Mouse (Mus musculus) MEL (cell line): Measurements from ENCODE around the gene Chfr. TPM values are rescaled to one million over a fixed set of nuclear protein-coding genes. Genes with fewer than 3 reads are reported as not detected.

Experiments
- DNase-seq: peaks from one replicate; pipeline ENCODE4 v3.0.0; 2011; ENCODE audit warnings: low read depth, low spot score
- H3K27ac ChIP-seq: 2 replicates; pipeline ENCODE4 v1.5.1; 2012; ENCODE audit warnings: low read depth, mild to moderate bottlenecking, control low read depth, low read length, moderate library complexity; ENCODE audit not compliant: control insufficient read depth
- H3K27me3 ChIP-seq, 2 experiments: fragments of 150-350 bp in 1 of 2; sonication (generic) in 1 of 2; 2 replicates each; pipeline ENCODE4 v1.6.1; 2012; ENCODE audit warnings: low read length in 2 of 2, mild to moderate bottlenecking in 2 of 2, improper control_type of control experiment in 1 of 2, moderate library complexity in 1 of 2; ENCODE audit not compliant: insufficient read depth in 2 of 2, control insufficient read depth in 1 of 2
- H3K36me3 ChIP-seq, 2 experiments: 2 replicates each; pipeline ENCODE4 v1.6.1; 2012 to 2014; ENCODE audit warnings: low read length in 2 of 2, improper control_type of control experiment in 1 of 2, inconsistent platforms in 1 of 2, mild to moderate bottlenecking in 1 of 2; ENCODE audit not compliant: insufficient read depth in 2 of 2, control insufficient read depth in 1 of 2
- H3K4me1 ChIP-seq, 2 experiments: fragments of 150-350 bp in 1 of 2; sonication (generic) in 1 of 2; 2 replicates each; pipeline ENCODE4 v1.6.1; 2012; ENCODE audit warnings: low read length in 2 of 2, improper control_type of control experiment in 1 of 2, mild to moderate bottlenecking in 1 of 2; ENCODE audit not compliant: insufficient read depth in 2 of 2, control insufficient read depth in 1 of 2
- H3K4me3 ChIP-seq, 2 experiments: fragments of 150-350 bp in 1 of 2; sonication (generic) in 1 of 2; 2 replicates each; pipeline ENCODE4 v1.5.1; 2012; ENCODE audit warnings: low read depth in 2 of 2, low read length in 2 of 2, mild to moderate bottlenecking in 2 of 2, moderate library complexity in 2 of 2, control low read depth in 1 of 2, improper control_type of control experiment in 1 of 2; ENCODE audit not compliant: control insufficient read depth in 1 of 2, insufficient read depth in 1 of 2
- H3K79me2 ChIP-seq: 2 replicates; pipeline ENCODE4 v1.6.1; 2012; ENCODE audit warnings: mild to moderate bottlenecking, low read length, moderate library complexity; ENCODE audit not compliant: control insufficient read depth, poor library complexity, insufficient read depth
- H3K9ac ChIP-seq: 2 replicates; pipeline ENCODE4 v1.6.1; 2012; ENCODE audit warnings: low read depth, mild to moderate bottlenecking, control low read depth, low read length, moderate library complexity; ENCODE audit not compliant: control insufficient read depth, poor library complexity, severe bottlenecking
- H3K9me3 ChIP-seq: fragments of 150-350 bp; sonication (generic); replicated peaks from 2 replicates; pipeline ENCODE4 v1.6.1; 2012; ENCODE audit warnings: mild to moderate bottlenecking, low read length, improper control_type of control experiment, moderate library complexity; ENCODE audit not compliant: insufficient read depth
- CHD1 ChIP-seq: IDR thresholded peaks from 2 replicates; pipeline ENCODE4 v1.6.1; 2012; ENCODE audit warnings: low read depth, mild to moderate bottlenecking, inconsistent platforms, low read length, improper control_type of control experiment
- CHD2 ChIP-seq: IDR thresholded peaks from 2 replicates; pipeline ENCODE4 v1.6.1; 2011; ENCODE audit warnings: low read length, improper control_type of control experiment
- CTCF ChIP-seq, 3 experiments: IDR thresholded peaks in 2 of 3; conservative IDR thresholded peaks in 1 of 3; 2 replicates each; pipeline ENCODE4 v1.5.1; 2011 to 2012; ENCODE audit warnings: low read length in 3 of 3, low read depth in 2 of 3, mild to moderate bottlenecking in 2 of 3, improper control_type of control experiment in 1 of 3, inconsistent platforms in 1 of 3, mixed read lengths in 1 of 3, moderate library complexity in 1 of 3; ENCODE audit not compliant: control insufficient read depth in 1 of 3, insufficient read depth in 1 of 3, poor library complexity in 1 of 3, severe bottlenecking in 1 of 3
- E2F4 ChIP-seq: IDR thresholded peaks from 2 replicates; pipeline ENCODE4 v1.6.1; 2011; ENCODE audit warnings: low read depth, low read length, improper control_type of control experiment, borderline replicate concordance
- ELF1 ChIP-seq: IDR thresholded peaks from 2 replicates; pipeline ENCODE4 v1.6.1; 2014; ENCODE audit warnings: low read depth, mild to moderate bottlenecking, inconsistent platforms, low read length, improper control_type of control experiment, moderate library complexity
- EP300 ChIP-seq, 2 experiments: IDR thresholded peaks; 2 replicates each; pipeline ENCODE4 v1.6.1; 2011; ENCODE audit warnings: improper control_type of control experiment in 2 of 2, low read length in 2 of 2, low read depth in 1 of 2, mild to moderate bottlenecking in 1 of 2
- ETS1 ChIP-seq: IDR thresholded peaks from 2 replicates; pipeline ENCODE4 v1.6.1; 2012; ENCODE audit warnings: low read depth, mild to moderate bottlenecking, inconsistent platforms, low read length, improper control_type of control experiment, moderate library complexity
- GABPA ChIP-seq: IDR thresholded peaks from 2 replicates; pipeline ENCODE4 v1.6.1; 2012; ENCODE audit warnings: low read depth, mild to moderate bottlenecking, inconsistent platforms, low read length, improper control_type of control experiment, moderate library complexity
- GATA1 ChIP-seq: IDR thresholded peaks from 2 replicates; pipeline ENCODE4 v1.6.1; 2011; ENCODE audit warnings: low read depth, low read length, improper control_type of control experiment
- HCFC1 ChIP-seq: IDR thresholded peaks from 2 replicates; pipeline ENCODE4 v1.6.1; 2012; ENCODE audit warnings: low read depth, mild to moderate bottlenecking, inconsistent platforms, low read length, improper control_type of control experiment, moderate library complexity
- JUND ChIP-seq: IDR thresholded peaks from 2 replicates; pipeline ENCODE4 v1.6.1; 2011; ENCODE audit warnings: low read depth, mild to moderate bottlenecking, improper control_type of control experiment, low read length
- MAFK ChIP-seq: IDR thresholded peaks from 2 replicates; pipeline ENCODE4 v1.6.1; 2011; ENCODE audit warnings: low read depth, mild to moderate bottlenecking, low read length, improper control_type of control experiment, borderline replicate concordance
- MAX ChIP-seq: IDR thresholded peaks from 2 replicates; pipeline ENCODE4 v1.6.1; 2011; ENCODE audit warnings: low read length, improper control_type of control experiment
- MAZ ChIP-seq: IDR thresholded peaks from 2 replicates; pipeline ENCODE4 v1.6.1; 2012; ENCODE audit warnings: low read depth, mild to moderate bottlenecking, inconsistent platforms, low read length, improper control_type of control experiment
- MXI1 ChIP-seq: IDR thresholded peaks from 2 replicates; pipeline ENCODE4 v1.6.1; 2011; ENCODE audit warnings: mild to moderate bottlenecking, low read depth, low read length, improper control_type of control experiment
- MYC ChIP-seq: IDR thresholded peaks from 2 replicates; pipeline ENCODE4 v1.6.1; 2011; ENCODE audit warnings: low read depth, mild to moderate bottlenecking, low read length, improper control_type of control experiment, moderate library complexity
- NELFE ChIP-seq: IDR thresholded peaks from 2 replicates; pipeline ENCODE4 v1.6.1; 2011; ENCODE audit warnings: low read depth, low read length, improper control_type of control experiment
- NRF1 ChIP-seq: IDR thresholded peaks from 2 replicates; pipeline ENCODE4 v1.6.1; 2014; ENCODE audit warnings: low read depth, mild to moderate bottlenecking, inconsistent platforms, low read length, improper control_type of control experiment, moderate library complexity; ENCODE audit not compliant: poor library complexity, insufficient read depth, severe bottlenecking
- POLR2A ChIP-seq, 2 experiments: IDR thresholded peaks; 2 replicates each; pipeline ENCODE4 v1.6.1; 2011 to 2012; ENCODE audit warnings: low read length in 2 of 2, mild to moderate bottlenecking in 2 of 2, control low read depth in 1 of 2, improper control_type of control experiment in 1 of 2, low read depth in 1 of 2, moderate library complexity in 1 of 2; ENCODE audit not compliant: control insufficient read depth in 1 of 2, insufficient read depth in 1 of 2, poor library complexity in 1 of 2
- POLR2AphosphoS2 ChIP-seq: IDR thresholded peaks from 2 replicates; pipeline ENCODE4 v1.6.1; 2011; ENCODE audit warnings: low read length, improper control_type of control experiment
- SIN3A ChIP-seq: IDR thresholded peaks from 2 replicates; pipeline ENCODE4 v1.6.1; 2012; ENCODE audit warnings: low read length, improper control_type of control experiment, inconsistent platforms
- SMC3 ChIP-seq: IDR thresholded peaks from 2 replicates; pipeline ENCODE4 v1.6.1; 2011; ENCODE audit warnings: low read depth, low read length, improper control_type of control experiment
- TBP ChIP-seq: IDR thresholded peaks from 2 replicates; pipeline ENCODE4 v1.8.0; 2011; ENCODE audit warnings: low read depth, low read length, improper control_type of control experiment
- TCF12 ChIP-seq: IDR thresholded peaks from 2 replicates; pipeline ENCODE4 v1.6.1; 2014; ENCODE audit warnings: low read depth, mild to moderate bottlenecking, inconsistent platforms, low read length, improper control_type of control experiment, moderate library complexity
- USF1 ChIP-seq: IDR thresholded peaks from 2 replicates; pipeline ENCODE4 v1.6.1; 2014; ENCODE audit warnings: low read depth, mild to moderate bottlenecking, inconsistent platforms, low read length, improper control_type of control experiment, moderate library complexity
- USF2 ChIP-seq, 2 experiments: IDR thresholded peaks; 2 replicates each; pipeline ENCODE4 v1.6.1; 2011 to 2012; ENCODE audit warnings: improper control_type of control experiment in 2 of 2, low read length in 2 of 2, borderline replicate concordance in 1 of 2, inconsistent platforms in 1 of 2, low read depth in 1 of 2, mild to moderate bottlenecking in 1 of 2; ENCODE audit not compliant: insufficient read depth in 1 of 2
- ZC3H11A ChIP-seq: IDR thresholded peaks from 2 replicates; pipeline ENCODE4 v1.6.1; 2012; ENCODE audit warnings: low read depth, mild to moderate bottlenecking, inconsistent platforms, low read length, improper control_type of control experiment
- ZKSCAN1 ChIP-seq: IDR thresholded peaks from 2 replicates; pipeline ENCODE4 v1.6.1; 2012; ENCODE audit warnings: low read depth, mild to moderate bottlenecking, inconsistent platforms, low read length, improper control_type of control experiment, moderate library complexity
- ZMIZ1 ChIP-seq: IDR thresholded peaks from 2 replicates; pipeline ENCODE4 v1.6.1; 2012; ENCODE audit warnings: low read depth, mild to moderate bottlenecking, inconsistent platforms, low read length, improper control_type of control experiment, moderate library complexity
- ZNF384 ChIP-seq: IDR thresholded peaks from 2 replicates; pipeline ENCODE4 v1.6.1; 2012; ENCODE audit warnings: low read depth, mild to moderate bottlenecking, inconsistent platforms, low read length, improper control_type of control experiment
- polyA plus RNA-seq, 2 experiments: library from polyadenylated mRNA; stranded (reverse) in 1 of 2; unstranded in 1 of 2; fragments of >175 nt in 1 of 2; fragments of >200 nt in 1 of 2; gene quantifications; 2 replicates each; pipeline versions ENCODE4 v1.2.1 to v1.2.4; 2012; ENCODE audit warnings: low replicate concordance in 2 of 2, low read depth in 1 of 2; ENCODE audit not compliant: insufficient read length in 2 of 2, insufficient read depth in 1 of 2, missing spikeins in 1 of 2
- total RNA-seq: library from RNA; depleted of rRNA; stranded (reverse); fragments of 300-350 nt; gene quantifications from 2 replicates; pipeline ENCODE4 v1.2.3, GENCODE M21; 2012

The Chfr gene
- total and polyA plus RNA-seq, 3 experiments: 50.4 to 63.9 TPM; not detected in 1

DNA sequence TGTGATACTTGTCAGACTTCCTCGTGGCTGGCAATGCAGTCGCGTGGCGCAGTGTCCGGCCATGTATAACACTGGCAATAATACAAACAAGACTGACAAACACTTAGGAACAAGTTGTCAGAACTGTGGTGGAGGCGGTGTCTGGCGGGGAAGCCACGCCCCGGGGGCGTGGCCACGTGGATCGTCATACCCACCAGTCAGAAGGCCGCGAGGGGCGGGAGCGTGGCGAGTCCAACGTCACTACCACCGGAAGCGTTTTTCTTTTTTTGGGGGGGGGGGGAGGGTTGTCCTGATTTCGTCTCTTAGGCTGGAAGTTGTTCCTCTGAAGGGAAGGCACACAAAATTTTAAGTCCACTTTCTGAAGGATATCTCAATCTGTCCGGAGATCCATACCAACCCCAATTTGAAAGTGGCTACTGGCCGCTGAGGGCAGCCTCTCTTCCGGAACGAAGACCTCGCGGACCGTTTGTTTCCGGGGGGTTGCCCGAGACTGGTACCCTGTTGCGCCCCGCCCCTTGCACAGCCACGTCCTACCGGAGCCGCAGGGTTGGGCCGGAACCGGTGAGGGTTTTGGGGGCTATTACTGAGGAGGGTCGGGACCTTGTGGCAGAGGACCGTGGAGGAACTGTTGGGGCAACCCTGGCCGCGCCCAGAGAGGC, 40.8 kb downstream of the Chfr start, which contains the start of gene Golga3:
Gene Golga3, plus strand, starts transcription at position 340 of the 659 bp plus-strand sequence.
- peak within 1 kb of the TSS; percentile 75 for H3K27ac ChIP-seq
- H3K4me3 ChIP-seq: peak within 1 kb of the TSS; percentile 71 to 78
- DNase-seq: peak; percentile 96
- peak within 1 kb of the TSS; percentile 79 for H3K9ac ChIP-seq
- peaks cover 14% of the 10 kb centered on the region for H3K79me2 ChIP-seq
- peak; percentile 88 for TF ChIP-seq HCFC1
- peak; percentile 79; the same call in 1 of the 2 replicates for TF ChIP-seq TBP
- TF ChIP-seq NRF1: no peak
- TF ChIP-seq USF1: peak; percentile 87
- TF ChIP-seq MAFK: no peak
- no peak for TF ChIP-seq CTCF (IDR thresholded peaks at IDR 0.05 in 2 of 3, conservative IDR thresholded peaks at IDR 0.05 in 1 of 3; ENCODE audit: control insufficient read depth in 1 of 3, insufficient read depth in 1 of 3, low read depth in 2 of 3, low read length in 3 of 3, poor library complexity in 1 of 3, severe bottlenecking in 1 of 3)
- TF ChIP-seq POLR2AphosphoS2: peak; percentile 75
- TF ChIP-seq GATA1: no peak
- TF ChIP-seq ZKSCAN1: 0 out of 2 replicates have a peak, but pooled peaks have one; percentile 51
- TF ChIP-seq JUND: no peak
- 0 out of 2 replicates have a peak, but pooled peaks have one; percentile 74 for TF ChIP-seq E2F4
- no peak for TF ChIP-seq USF2 (IDR thresholded peaks at IDR 0.05; ENCODE audit: borderline replicate concordance in 1 of 2, insufficient read depth in 1 of 2, low read depth in 1 of 2, low read length in 2 of 2)
- no peak for TF ChIP-seq EP300 (IDR thresholded peaks at IDR 0.05; ENCODE audit: low read depth in 1 of 2, low read length in 2 of 2)
- peak; percentile 71 for TF ChIP-seq NELFE
- peak; percentile 85 for TF ChIP-seq MAX
- peak; percentile 53; the same call in 1 of the 2 replicates for TF ChIP-seq TCF12
- peak; percentile 76 to 78; a peak in 3 of 4 replicates for TF ChIP-seq POLR2A (IDR thresholded peaks at IDR 0.05; ENCODE audit: control insufficient read depth in 1 of 2, insufficient read depth in 1 of 2, low read depth in 1 of 2, low read length in 2 of 2, poor library complexity in 1 of 2)
- peak; percentile 91 for TF ChIP-seq ZNF384
- peak; percentile 94 for TF ChIP-seq MXI1
- no peak for TF ChIP-seq ZC3H11A
- TF ChIP-seq ELF1: peak; percentile 60
- TF ChIP-seq CHD2: peak; percentile 36; the same call in 1 of the 2 replicates
- TF ChIP-seq GABPA: no peak
- TF ChIP-seq SIN3A: peak; percentile 86
- peak; percentile 92; the same call in 1 of the 2 replicates for TF ChIP-seq MAZ
- TF ChIP-seq SMC3: no peak
- peak; percentile 18; the same call in 1 of the 2 replicates for TF ChIP-seq ETS1
- TF ChIP-seq MYC: peak; percentile 74
- TF ChIP-seq CHD1: no peak
- TF ChIP-seq ZMIZ1: 0 out of 2 replicates have a peak, but pooled peaks have one; percentile 35
- no peaks in the 10 kb centered on the region for H3K27me3 ChIP-seq
- H3K4me1 ChIP-seq: peaks cover 14 to 18% of the 10 kb centered on the region in 2 experiments
- H3K36me3 ChIP-seq: peaks cover 0 to 10% of the 10 kb centered on the region in 2 experiments; a peak in 2 of 4 replicates
- no peaks in the 10 kb centered on the region for H3K9me3 ChIP-seq
